Mouse (Mus musculus) heart, postnatal 0 days (tissue): Measurements from ENCODE around the gene Nid2. TPM values are rescaled to one million over a fixed set of nuclear protein-coding genes. Genes with fewer than 3 reads are reported as not detected.
A peak's percentile ranks its signal among the peaks of the same experiment; 100 is the strongest.

Experiments
- ATAC-seq: fragments of 200-750 bp; cut with Nextera tagmentation; 2 replicates; pipeline ENCODE4 v1.8.0; 2017; ENCODE audit warnings: low read depth, moderate number of reproducible peaks, moderate library complexity; ENCODE audit not compliant: insufficient read depth
- DNase-seq: peaks from one replicate; pipeline ENCODE4 v3.0.0-alpha.2; 2016; ENCODE audit warnings: low spot score
- H3K27ac ChIP-seq: fragments of 300-500 bp; sonication (generic); 2 replicates; pipeline ENCODE4 v1.5.1; 2014; ENCODE audit warnings: low read depth, mild to moderate bottlenecking
- H3K27me3 ChIP-seq: fragments of 300-500 bp; sonication (generic); 2 replicates; pipeline ENCODE4 v1.6.1; 2014; ENCODE audit warnings: low read length, mixed read lengths; ENCODE audit not compliant: control insufficient read depth, insufficient read depth
- H3K36me3 ChIP-seq: fragments of 300-500 bp; sonication (generic); replicated peaks from 2 replicates; pipeline ENCODE4 v1.6.1; 2014; ENCODE audit warnings: low read length, mixed read lengths; ENCODE audit not compliant: control insufficient read depth, insufficient read depth
- H3K4me1 ChIP-seq: fragments of 300-500 bp; sonication (generic); 2 replicates; pipeline ENCODE4 v1.6.1; 2014; ENCODE audit warnings: antibody characterized with exemption; ENCODE audit not compliant: control insufficient read depth, insufficient read depth
- H3K4me2 ChIP-seq: fragments of 300-500 bp; sonication (generic); 2 replicates; pipeline ENCODE4 v1.6.1; 2014; ENCODE audit warnings: low read depth, mild to moderate bottlenecking, low read length, moderate library complexity
- H3K4me3 ChIP-seq: fragments of 300-500 bp; sonication (generic); 2 replicates; pipeline ENCODE4 v1.5.1; 2014; ENCODE audit warnings: low read depth, low read length
- H3K9ac ChIP-seq: fragments of 300-500 bp; sonication (generic); replicated peaks from 2 replicates; pipeline ENCODE4 v1.6.1; 2014; ENCODE audit warnings: low read depth, low read length, mixed read lengths
- H3K9me3 ChIP-seq: fragments of 300-500 bp; sonication (generic); replicated peaks from 2 replicates; pipeline ENCODE4 v1.6.1; 2016; ENCODE audit warnings: low read length; ENCODE audit not compliant: control insufficient read depth
- CTCF ChIP-seq: IDR thresholded peaks from 2 replicates; pipeline ENCODE4 v1.5.1; 2016; ENCODE audit warnings: antibody characterized with exemption, control low read depth, low read depth
- EP300 ChIP-seq: IDR thresholded peaks from 2 replicates; pipeline ENCODE4 v1.6.1; 2016; ENCODE audit warnings: antibody characterized with exemption, low read depth
- WGBS: fragments of 180-500 bp; shearing (Covaris S2); extraction: QIAGEN DNeasy Blood & Tissue Kit; methylation state at CpG from one replicate; pipeline ENCODE4 v1.1.7; 2014; 5-methylcytosine and 5-hydroxymethylcytosine counted together
- polyA plus RNA-seq: library from polyadenylated mRNA; unstranded; fragments of >200 nt; fragmentation: Nextera tagmentation; extraction: Ambion mirVana; gene quantifications from 2 replicates; pipeline ENCODE4 v1.2.1, GENCODE M21; 2015
- total RNA-seq: library from RNA; depleted of rRNA; stranded (reverse); fragments of >200 nt; gene quantifications from 2 replicates; pipeline ENCODE4 v1.2.3, GENCODE M21; 2014; ENCODE audit warnings: low replicate concordance

Nid2 gene
- total and polyA plus RNA-seq, 2 experiments from 2014 or later: 47.7 to 79.7 TPM

GRCm38 (mm10) chr14:19836289-19836688 lies 85.2 kb downstream of the Nid2 start:
- Histone ChIP-seq H3K4me2 (no peak overlapping the region), H3K9ac (no peak overlapping the region), H3K9me3 (no peaks in the 10 kb centered on the region), H3K4me3 (no peak overlapping the region), H3K27me3 (no peaks in the 10 kb centered on the region), H3K27ac (no peak overlapping the region), H3K36me3 (no peaks in the 10 kb centered on the region), H3K4me1 (no peaks in the 10 kb centered on the region)
- WGBS: 81% methylated on average over 3 of the region's 3 CpGs
- ATAC-seq (no peak), DNase-seq (no peak)
- no peak for TF ChIP-seq EP300
- TF ChIP-seq CTCF: no peak

DNA sequence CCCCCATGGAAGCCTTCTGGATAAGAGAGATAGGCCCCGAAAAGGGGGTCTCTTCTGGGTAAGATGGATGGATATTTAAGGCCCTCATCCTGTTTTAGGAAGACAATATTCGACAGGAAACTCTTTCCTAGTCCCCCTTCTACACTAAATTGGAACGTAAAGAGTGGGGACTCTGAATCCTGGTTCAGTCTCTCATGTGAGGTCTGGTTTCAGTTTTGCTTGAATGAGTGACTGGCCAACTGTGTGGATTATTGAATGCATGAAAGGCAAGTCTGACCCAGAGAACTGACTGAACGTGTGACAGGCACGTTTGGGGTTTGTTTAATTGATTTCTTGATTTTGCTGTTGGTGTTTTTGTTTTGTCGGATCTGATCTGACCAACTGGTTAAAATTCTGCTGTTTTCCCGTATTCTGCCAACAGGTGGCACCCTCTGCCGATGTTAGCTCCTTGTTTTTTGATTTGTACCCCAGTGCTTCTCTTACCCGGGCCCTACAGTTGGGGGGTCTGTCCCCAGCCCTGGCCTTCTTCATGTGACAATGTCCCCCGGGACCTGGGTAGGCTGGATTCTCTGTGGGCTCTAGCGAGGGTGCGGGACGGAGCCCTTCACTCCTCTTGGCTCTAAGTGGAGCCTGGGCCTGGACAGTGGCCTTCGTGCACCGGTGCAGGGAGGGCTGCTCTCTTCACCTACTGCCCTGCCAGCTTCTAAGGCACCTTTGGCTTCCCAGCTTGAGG lies 88.7 kb downstream of the Nid2 start:
- Histone ChIP-seq H3K4me2 (peak overlapping the region; percentile 48), H3K4me3 (peak overlapping the region; percentile 35), H3K36me3 (no peaks in the 10 kb centered on the region), H3K27ac (no peak overlapping the region), H3K9ac (0 out of 2 replicates have a peak overlapping the region, but pooled peaks have one; percentile 23), H3K4me1 (no peaks in the 10 kb centered on the region), H3K9me3 (no peaks in the 10 kb centered on the region), H3K27me3 (no peaks in the 10 kb centered on the region)
- 16% methylated on average over 15 of the region's 15 CpGs for WGBS
- TF ChIP-seq EP300: no peak
- TF ChIP-seq CTCF: peak; percentile 82
- ATAC-seq (no peak), DNase-seq (peak; percentile 33)

DNA sequence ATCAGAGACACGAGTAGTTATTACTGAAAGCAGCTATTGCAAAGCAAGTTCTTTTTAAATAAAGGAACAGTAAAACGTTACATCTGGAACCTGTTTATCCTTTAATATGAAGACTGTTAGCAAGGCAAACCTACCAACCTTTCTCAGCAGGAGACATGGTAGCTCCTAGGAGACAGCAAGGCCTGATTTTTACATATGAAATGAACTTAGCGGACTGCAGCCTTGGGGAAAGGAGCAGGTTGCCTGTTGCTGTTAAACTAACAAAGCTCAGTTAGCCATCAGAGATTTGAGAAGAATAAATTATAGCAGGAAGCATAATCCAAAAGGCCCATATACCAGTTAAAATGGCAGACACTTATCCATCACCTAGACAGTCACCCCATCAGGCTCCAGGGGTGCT lies 102.4 kb downstream of the Nid2 start:
- Histone ChIP-seq H3K4me2 (no peak overlapping the region), H3K27ac (no peak overlapping the region), H3K4me1 (no peaks in the 10 kb centered on the region), H3K9me3 (0 out of 2 replicates have a peak, but pooled peaks cover 5% of the 10 kb centered on the region), H3K27me3 (no peaks in the 10 kb centered on the region), H3K36me3 (no peaks in the 10 kb centered on the region), H3K9ac (no peak overlapping the region), H3K4me3 (no peak overlapping the region)
- 63% methylated on average over 3 of the region's 3 CpGs for WGBS
- ATAC-seq: no peak
- no peak for TF ChIP-seq EP300
- no peak for TF ChIP-seq CTCF
- no peak for DNase-seq

GRCm38 (mm10) chr14:19858279-19858678 lies 107.2 kb downstream of the Nid2 start:
- ATAC-seq (no peak), DNase-seq (no peak)
- Histone ChIP-seq H3K27ac (no peak overlapping the region), H3K27me3 (no peaks in the 10 kb centered on the region), H3K9me3 (0 out of 2 replicates have a peak, but pooled peaks cover 5% of the 10 kb centered on the region), H3K9ac (no peak overlapping the region), H3K4me1 (no peaks in the 10 kb centered on the region), H3K4me3 (no peak overlapping the region), H3K36me3 (no peaks in the 10 kb centered on the region), H3K4me2 (no peak overlapping the region)
- 81% methylated on average over 2 of the region's 2 CpGs for WGBS
- no peak for TF ChIP-seq EP300
- TF ChIP-seq CTCF: no peak

DNA sequence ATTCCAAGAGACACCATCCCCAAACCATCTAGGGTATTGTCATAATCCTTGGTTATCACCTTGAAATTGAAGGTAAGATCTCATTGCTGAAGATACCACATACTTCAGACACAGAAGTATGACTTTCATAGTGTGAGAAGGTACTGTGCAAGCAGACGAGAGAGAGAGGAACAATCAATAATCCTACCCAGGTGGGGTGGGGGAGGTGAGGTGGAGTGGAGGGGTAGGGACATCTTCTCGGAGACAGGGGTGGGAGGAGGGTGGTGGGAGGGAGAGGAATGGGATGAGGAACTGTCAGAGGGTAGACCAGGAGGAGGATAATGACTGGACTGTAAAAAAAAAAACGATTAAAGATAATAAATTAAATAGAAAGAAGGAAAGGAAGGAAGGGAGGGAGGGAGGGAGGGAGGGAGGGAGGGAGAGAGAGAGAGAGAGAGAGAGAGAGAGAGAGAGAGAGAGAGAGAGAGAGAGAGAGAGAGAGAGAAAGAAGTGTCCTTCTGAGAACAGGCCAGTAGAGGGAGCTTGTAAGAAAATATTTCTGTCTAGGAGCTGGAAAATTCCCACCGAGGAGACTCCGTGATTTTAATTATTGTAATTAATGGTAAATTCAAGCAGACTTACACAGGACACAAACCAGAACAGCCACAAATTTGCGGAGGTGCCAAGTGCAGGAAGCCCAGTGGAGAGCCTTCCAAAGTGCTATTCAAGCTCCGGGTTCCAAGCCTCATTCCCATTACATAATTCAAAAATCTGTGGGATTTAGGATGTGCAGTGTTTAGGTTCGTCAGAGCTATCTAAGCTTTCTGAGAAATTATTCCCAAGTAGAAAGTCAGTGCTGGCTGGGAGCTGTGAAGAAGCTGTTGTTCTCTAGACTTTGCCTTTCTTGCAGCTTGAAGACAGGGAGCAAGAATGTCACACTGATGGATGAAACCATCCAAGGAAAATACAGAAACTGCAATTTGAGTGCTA lies 108.0 kb downstream of the Nid2 start:
- no peak for ATAC-seq
- Histone ChIP-seq H3K36me3 (no peaks in the 10 kb centered on the region), H3K9ac (no peak overlapping the region), H3K4me3 (no peak overlapping the region), H3K9me3 (0 out of 2 replicates have a peak, but pooled peaks cover 5% of the 10 kb centered on the region), H3K27me3 (no peaks in the 10 kb centered on the region), H3K4me1 (no peaks in the 10 kb centered on the region), H3K27ac (no peak overlapping the region), H3K4me2 (no peak overlapping the region)
- 36% methylated on average over 8 of the region's 8 CpGs for WGBS
- TF ChIP-seq EP300: no peak
- peak; percentile 46 for TF ChIP-seq CTCF
- DNase-seq: peak; percentile 49
